Mouse (Mus musculus): ENCODE results near the gene Plxnb2.

DNA sequence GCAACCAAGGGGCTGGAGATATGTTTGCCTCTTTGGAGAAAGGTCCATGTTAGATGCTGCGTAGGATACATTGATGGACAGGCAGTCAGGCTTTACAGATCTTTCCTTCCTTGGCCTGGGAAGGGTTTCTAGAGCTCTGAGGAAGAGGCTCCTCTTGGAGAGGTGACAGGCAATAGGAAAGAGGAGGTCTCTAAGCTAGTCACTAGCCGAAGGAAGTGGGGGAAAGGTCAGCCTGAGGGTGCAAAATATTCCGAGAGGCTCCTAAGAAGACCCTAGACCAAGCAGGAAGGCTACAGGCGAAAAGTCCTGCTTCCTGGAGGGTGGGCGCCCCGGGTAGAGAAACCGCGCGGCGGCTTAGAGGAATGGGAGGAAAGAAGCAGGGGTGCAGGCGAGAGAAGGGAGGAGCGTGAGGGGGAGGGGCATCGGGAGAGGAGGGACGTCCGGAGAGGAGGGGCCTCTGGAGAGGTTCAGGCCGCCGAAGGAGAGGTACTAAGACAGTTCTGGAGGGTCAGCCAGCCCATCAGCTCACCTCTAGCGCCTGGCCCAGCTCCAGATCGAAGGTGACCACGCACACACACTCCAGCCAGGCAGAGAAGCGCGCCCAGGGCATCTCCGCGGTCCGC is 15.2 kb upstream of the Plxnb2 start:
- TF ChIP-seq CTCF (IDR thresholded peaks at IDR 0.05; ENCODE audit: borderline replicate concordance, extremely low read depth, insufficient read depth, insufficient read length) (no peak), POLR2A (IDR thresholded peaks at IDR 0.05; ENCODE audit: borderline replicate concordance, extremely low read depth, insufficient read depth, insufficient read length, poor library complexity, severe bottlenecking) (peak; percentile 65; the same call in 1 of the 2 replicates)

Measured in brain, embryonic 14.5 days (tissue).